Mouse (Mus musculus): Measurements from ENCODE around the gene Tyr. TPM values are rescaled to one million over a fixed set of nuclear protein-coding genes. Genes with fewer than 3 reads are reported as not detected.
"Not testable (repeated sequence)": the region's sequence is repeated elsewhere in the genome, so short reads cannot be mapped to it uniquely, and the experiment has no call there.

Tyr gene
- 0.06 TPM in 1 of 2 replicates, not detected in the other for polyA plus RNA-seq (2015; fragmentation: Nextera tagmentation; extraction: Ambion mirVana)

DNA sequence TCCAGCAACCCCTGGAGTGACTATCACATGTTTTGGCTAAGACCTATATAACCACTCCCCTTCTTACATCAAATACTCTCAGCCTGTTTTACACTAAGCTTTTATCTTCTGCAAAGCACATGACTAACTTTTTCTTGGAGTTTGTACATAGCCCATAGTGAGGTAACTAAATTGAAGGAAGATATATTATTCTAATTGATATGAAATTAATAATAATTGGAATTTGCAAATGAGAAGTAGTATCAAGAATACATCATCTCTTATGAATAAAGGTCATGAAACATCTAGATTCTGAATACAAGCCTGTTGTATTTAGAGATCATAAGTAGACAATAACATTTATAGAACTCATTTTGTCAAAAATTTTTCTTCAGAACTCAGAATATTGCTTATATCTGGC, at the start of gene Tyr:
Gene Tyr (minus strand): TSS at position 101 of the 400 bp plus-strand sequence.
- no peak within 1 kb of the TSS for H3K4me3 ChIP-seq
- no peak for ATAC-seq (ENCODE audit: low read depth)
- no peaks in the 10 kb centered on the region for H3K27me3 ChIP-seq
- H3K36me3 ChIP-seq, result no peaks in the 10 kb centered on the region
- no peak within 1 kb of the TSS for H3K27ac ChIP-seq (replicated peaks)
- H3K9ac ChIP-seq, result no peak within 1 kb of the TSS
- H3K9me3 ChIP-seq, result no peaks in the 10 kb centered on the region
- no peak within 1 kb of the TSS for H3K4me2 ChIP-seq
- no peaks in the 10 kb centered on the region for H3K4me1 ChIP-seq (replicated peaks)

DNA sequence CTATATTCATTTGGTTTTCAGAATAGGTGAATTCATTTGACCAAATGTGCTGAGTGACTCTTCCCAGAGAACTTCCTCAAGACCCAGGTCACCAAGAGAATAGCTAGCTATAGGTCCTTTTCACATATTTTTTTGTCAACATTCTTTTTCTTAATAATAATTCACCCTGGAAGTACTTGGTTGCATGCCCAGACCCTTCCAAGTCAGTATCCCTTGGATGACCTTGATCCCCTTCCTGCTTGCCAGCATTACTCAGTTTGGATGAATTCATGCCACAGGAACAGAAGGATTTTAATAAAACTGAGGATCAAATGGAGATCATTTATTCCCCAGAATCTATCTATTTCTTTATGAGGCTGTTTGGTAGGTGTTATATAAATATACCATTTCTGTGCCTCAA, 45.7 kb upstream of the Tyr start:
- H3K4me2 ChIP-seq, result no peak overlapping the region
- no peaks in the 10 kb centered on the region for H3K4me1 ChIP-seq (replicated peaks)
- no peaks in the 10 kb centered on the region for H3K27me3 ChIP-seq
- H3K27ac ChIP-seq (replicated peaks), result no peak overlapping the region
- no peaks in the 10 kb centered on the region for H3K9me3 ChIP-seq
- H3K4me3 ChIP-seq, result no peak overlapping the region
- no peaks in the 10 kb centered on the region for H3K36me3 ChIP-seq
- no peak overlapping the region for H3K9ac ChIP-seq
- ATAC-seq (ENCODE audit: low read depth), result no peak

DNA sequence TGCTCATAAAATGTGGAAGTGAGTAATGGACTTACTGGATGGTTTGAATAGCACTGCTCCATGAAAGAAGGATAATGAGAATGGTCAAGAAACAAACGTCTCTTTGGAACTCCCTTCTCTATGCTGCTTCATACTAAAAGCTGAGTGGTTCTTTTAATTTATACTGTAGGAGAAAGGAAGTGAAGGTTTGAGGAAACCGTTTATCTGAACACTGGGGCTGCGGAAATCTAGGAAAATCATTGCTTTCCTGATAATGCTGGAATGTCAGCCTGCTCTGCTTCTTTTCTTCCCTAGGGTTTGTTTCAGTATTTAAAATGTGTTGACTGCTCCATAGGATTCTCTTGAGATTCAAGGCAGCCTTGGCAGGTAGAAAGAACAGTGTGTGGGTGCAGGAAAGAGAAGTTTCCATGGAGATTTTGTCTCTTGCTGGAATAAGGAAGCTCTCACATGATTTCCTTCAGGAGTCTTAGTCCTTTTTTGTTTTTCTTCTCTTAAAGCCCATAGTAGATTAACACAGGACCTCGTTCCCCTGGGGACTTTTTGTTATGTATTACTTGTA, 891 bp upstream of the Tyr start:
- WGBS, result 28% methylated on average over 4 of the region's 4 CpGs
- no peak for ATAC-seq (ENCODE audit: low read depth)
- H3K9ac ChIP-seq, result no peak overlapping the region
- no peaks in the 10 kb centered on the region for H3K27me3 ChIP-seq
- no peak overlapping the region for H3K4me3 ChIP-seq
- no peaks in the 10 kb centered on the region for H3K4me1 ChIP-seq (replicated peaks)
- no peak overlapping the region for H3K4me2 ChIP-seq
- H3K36me3 ChIP-seq, result no peaks in the 10 kb centered on the region
- H3K27ac ChIP-seq (replicated peaks), result no peak overlapping the region
- H3K9me3 ChIP-seq, result no peaks in the 10 kb centered on the region

DNA sequence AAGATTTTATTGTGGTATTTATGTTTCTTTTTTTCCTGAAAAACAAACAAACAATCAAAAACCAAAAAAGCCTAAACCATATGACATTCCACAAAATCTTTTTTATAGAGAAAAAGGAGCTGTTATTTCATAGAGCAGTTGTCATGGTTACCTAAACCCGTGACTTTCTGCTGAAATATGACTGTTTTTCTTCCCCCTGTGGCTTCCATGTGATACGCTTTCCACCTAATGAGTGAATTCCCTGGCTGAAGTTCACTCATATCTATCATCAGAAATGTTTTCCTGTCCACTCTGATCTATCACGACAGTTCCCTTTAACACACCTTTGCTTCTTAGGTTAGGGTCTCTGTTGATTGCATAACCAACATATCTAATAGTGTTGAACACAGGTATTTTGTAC, 5.3 kb downstream of the Tyr start:
- no peak for ATAC-seq (ENCODE audit: low read depth)
- no peak overlapping the region for H3K9ac ChIP-seq
- WGBS, result 61% methylated on average over 3 of the region's 3 CpGs
- no peak overlapping the region for H3K4me2 ChIP-seq
- no peaks in the 10 kb centered on the region for H3K4me1 ChIP-seq (replicated peaks)
- no peaks in the 10 kb centered on the region for H3K27me3 ChIP-seq
- no peak overlapping the region for H3K4me3 ChIP-seq
- no peaks in the 10 kb centered on the region for H3K9me3 ChIP-seq
- no peaks in the 10 kb centered on the region for H3K36me3 ChIP-seq
- no peak overlapping the region for H3K27ac ChIP-seq (replicated peaks)

DNA sequence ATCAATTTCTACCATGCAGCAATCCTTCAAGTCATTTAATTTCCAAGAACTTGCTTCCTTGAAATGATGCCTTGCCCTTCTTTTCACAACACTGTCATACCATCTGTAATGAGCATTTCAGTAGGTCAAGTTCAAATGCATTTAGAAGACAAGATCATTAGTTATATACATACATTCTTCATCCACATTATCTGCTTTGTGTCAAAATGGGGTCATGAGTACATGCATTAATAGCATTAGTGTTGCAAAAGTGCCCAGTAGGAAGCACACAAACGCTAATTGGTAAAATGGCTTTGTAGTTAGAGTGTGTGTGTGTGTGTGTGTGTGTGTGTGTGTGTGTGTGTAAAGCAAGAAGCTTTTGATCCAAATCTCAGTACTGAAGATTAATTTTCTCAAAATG, 80.0 kb downstream of the Tyr start:
- no peak overlapping the region for H3K27ac ChIP-seq (replicated peaks)
- no peaks in the 10 kb centered on the region for H3K4me1 ChIP-seq (replicated peaks)
- H3K36me3 ChIP-seq, result no peaks in the 10 kb centered on the region
- 63% methylated on average over 1 of the region's 1 CpGs for WGBS
- H3K9me3 ChIP-seq, result no peaks in the 10 kb centered on the region
- no peak overlapping the region for H3K9ac ChIP-seq
- H3K4me3 ChIP-seq, result no peak overlapping the region
- H3K4me2 ChIP-seq, result no peak overlapping the region
- no peaks in the 10 kb centered on the region for H3K27me3 ChIP-seq
- ATAC-seq (ENCODE audit: low read depth), result no peak

DNA sequence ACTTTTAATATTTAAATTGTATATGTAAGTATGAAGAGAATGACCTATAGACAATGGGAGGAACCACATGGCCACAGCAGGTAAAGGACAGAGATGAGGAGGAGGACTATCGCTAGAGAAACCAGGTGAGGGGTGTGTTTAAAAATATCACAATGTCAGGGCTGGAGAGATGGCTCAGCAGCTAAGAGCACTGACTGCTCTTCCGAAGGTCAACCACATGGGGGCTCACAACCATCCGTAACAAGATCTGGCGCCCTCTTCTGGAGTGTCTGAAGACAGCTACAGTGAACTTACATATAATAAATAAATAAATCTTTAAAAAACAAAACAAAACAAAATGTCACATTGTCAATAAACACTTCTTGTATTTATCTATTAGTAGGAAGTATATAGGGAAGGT, 81.9 kb downstream of the Tyr start:
- not testable (repeated sequence) for H3K4me1 ChIP-seq (replicated peaks); H3K27ac ChIP-seq (replicated peaks); H3K4me2 ChIP-seq; H3K9me3 ChIP-seq; H3K9ac ChIP-seq; H3K36me3 ChIP-seq; H3K4me3 ChIP-seq; ATAC-seq (ENCODE audit: low read depth); H3K27me3 ChIP-seq
- 14% methylated on average over 4 of the region's 4 CpGs for WGBS

DNA sequence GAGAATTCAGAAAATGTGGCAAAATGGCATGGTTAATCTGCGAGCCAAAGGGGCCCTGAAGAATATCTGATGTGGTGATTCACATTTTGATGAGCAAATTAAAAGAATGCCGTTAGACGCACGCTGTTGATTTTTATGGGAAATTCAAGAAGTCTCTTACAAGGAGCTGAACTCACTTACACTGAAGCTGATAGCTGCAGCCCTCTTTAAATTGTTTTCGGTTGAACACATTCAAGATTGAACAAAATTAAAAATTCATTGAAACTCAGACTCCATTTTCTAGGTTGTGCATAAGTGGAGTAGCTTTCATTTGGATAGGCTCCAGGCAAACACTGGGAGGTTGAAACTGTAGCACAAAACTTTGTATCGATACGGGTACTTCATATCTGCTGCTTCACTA, 96.3 kb downstream of the Tyr start:
- Histone ChIP-seq H3K27me3 (no peaks in the 10 kb centered on the region), H3K4me2 (no peak overlapping the region), H3K27ac (replicated peaks) (no peak overlapping the region), H3K9ac (no peak overlapping the region), H3K9me3 (no peaks in the 10 kb centered on the region), H3K4me3 (no peak overlapping the region), H3K36me3 (no peaks in the 10 kb centered on the region), H3K4me1 (replicated peaks) (no peaks in the 10 kb centered on the region)
- WGBS, result 81% methylated on average over 7 of the region's 7 CpGs
- 0 out of 2 replicates have a peak, but pooled peaks have one; percentile 59 for ATAC-seq (ENCODE audit: low read depth)

DNA sequence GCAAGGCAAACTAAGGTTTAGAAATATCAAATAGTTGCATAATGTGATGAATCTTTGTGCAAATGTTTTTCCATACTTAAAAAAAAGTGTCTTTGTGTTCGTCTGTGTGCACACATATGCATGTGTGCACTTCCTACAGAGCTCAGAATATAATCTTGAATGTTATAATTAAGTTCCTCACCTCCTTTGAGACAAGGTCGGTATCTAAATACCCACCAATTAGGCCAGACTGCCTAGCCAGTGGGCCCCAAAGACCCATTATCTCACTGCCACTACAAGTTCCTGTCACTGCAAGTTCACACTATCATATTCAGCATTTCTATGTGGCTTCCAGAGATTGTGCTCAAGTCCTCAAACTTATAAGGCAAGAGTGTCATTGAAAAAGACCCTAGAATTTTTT, 118.4 kb downstream of the Tyr start:
- 60% methylated on average over 2 of the region's 2 CpGs for WGBS
- no peak overlapping the region for H3K4me3 ChIP-seq
- no peaks in the 10 kb centered on the region for H3K36me3 ChIP-seq
- no peak overlapping the region for H3K27ac ChIP-seq (replicated peaks)
- no peaks in the 10 kb centered on the region for H3K27me3 ChIP-seq
- no peaks in the 10 kb centered on the region for H3K9me3 ChIP-seq
- H3K9ac ChIP-seq, result no peak overlapping the region
- no peak overlapping the region for H3K4me2 ChIP-seq
- H3K4me1 ChIP-seq (replicated peaks), result no peaks in the 10 kb centered on the region
- no peak for ATAC-seq (ENCODE audit: low read depth)

Other genes with a start within 250 kb of the Tyr start
- 1.8 and 2.7 TPM in 2 replicates for gene Nox4, start 247.4 kb downstream of the Tyr start, polyA plus RNA-seq (2015; fragmentation: Nextera tagmentation; extraction: Ambion mirVana)
- 25.1 and 26.7 TPM in 2 replicates for gene Grm5, start 90.7 kb upstream of the Tyr start, polyA plus RNA-seq (2015; fragmentation: Nextera tagmentation; extraction: Ambion mirVana)

Data from neural tube, embryonic 13.5 days (tissue).